Mouse (Mus musculus): ENCODE results near the gene Srrm3.

GRCm38 (mm10) chr5:135822316-135822944 lies 15.7 kb downstream of the Srrm3 start:
- TF ChIP-seq GATA1 (IDR thresholded peaks at IDR 0.05; ENCODE audit: low read length): no peak
- TF ChIP-seq TAL1 (IDR thresholded peaks at IDR 0.05; ENCODE audit: low read length): no peak
